Mouse (Mus musculus) embryonic fibroblast, embryonic 13.5 days (primary cell): ENCODE measurements around the gene Stard13.

Experiments
- CTCF ChIP-seq: IDR thresholded peaks from 2 replicates; pipeline ENCODE4 v1.5.1; 2011; ENCODE audit warnings: mild to moderate bottlenecking, control low read depth, low read length, moderate library complexity, borderline replicate concordance; ENCODE audit not compliant: insufficient read depth
- POLR2A ChIP-seq: IDR thresholded peaks from 2 replicates; pipeline ENCODE4 v1.6.1; 2011; ENCODE audit warnings: low read depth, mild to moderate bottlenecking, control low read depth, low read length, moderate library complexity

DNA sequence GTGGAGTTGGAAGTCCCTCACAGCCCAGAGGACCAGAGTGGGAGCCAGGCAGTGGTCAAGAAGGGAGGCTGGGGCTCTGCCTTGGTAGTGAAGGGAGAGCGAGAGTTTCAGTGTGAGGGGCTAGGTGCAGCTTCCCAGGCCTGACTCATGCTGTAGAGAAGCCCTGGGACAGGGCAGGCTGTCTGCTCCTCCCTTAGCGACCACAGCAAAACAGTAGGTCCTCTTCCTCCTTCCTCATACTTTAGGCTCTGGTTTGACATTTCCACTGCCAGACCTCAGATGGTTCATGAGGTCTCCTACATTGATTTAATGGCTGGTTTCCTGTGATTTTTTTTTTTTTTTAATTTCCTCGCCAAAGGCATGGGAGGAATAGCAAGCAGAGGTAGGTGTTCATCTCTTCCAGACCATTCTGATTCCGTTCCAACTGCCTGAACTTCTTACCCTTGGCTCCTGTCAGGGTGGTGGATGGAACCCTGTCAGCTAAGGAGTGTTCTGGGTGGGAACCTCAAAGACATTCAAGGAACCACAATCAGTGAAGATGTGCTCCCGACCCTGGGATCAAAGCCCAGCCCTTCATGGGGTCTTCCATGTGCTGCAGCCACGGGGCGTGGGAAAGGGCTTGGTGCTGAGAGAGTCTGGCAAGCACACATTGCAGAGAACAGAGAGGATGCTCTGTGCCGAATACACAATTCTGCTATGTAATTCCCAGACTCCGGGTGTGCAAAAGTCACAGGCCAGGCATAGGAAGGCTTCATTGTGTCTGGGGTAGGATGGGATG lies 147.0 kb downstream of the Stard13 start:
- no peak for TF ChIP-seq CTCF
- no peak for TF ChIP-seq POLR2A
